ENCODE assay signal across 16 mouse cellular contexts in the genomic region with DNA sequence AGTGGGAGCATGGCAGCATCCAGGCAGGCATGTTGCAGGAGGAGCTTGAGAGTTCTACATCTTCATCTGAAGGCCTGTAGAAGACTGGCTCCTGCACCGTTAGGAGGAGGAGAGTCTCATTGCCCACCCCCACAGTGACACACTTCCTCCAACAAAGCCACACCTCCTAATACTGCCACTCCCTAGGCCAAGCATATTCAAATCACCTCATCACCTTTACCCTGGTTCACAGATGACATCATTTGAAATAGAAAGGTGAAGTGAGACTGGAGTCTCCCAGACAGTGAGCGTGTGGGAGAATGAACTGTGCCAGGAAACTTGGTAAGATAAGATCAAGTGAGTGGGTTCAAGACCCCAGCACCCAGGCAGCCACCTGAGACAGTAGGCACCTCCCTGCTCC.
"Had no signal": no experiment of that assay in that cellular context is flagged by ENCODE, and none has a peak within 500 bp of the region (broad histone marks: within the 10 kb centered on the region; RNA-seq: fewer than 3 reads in every experiment).

No protein-coding gene starts in this region.

- H3K4me2 ChIP-seq: lung, embryonic 14.5 days; midbrain, embryonic 11.5 days; midbrain, embryonic 13.5 days; midbrain, embryonic 15.5 days; neural tube, embryonic 12.5 days had no signal

- DNase-seq: lung, adult 18-20 months; lung, embryonic 14.5 days; lung, postnatal 10 days; lung, postnatal 4 days; retina, postnatal 1 day; right cerebral cortex, adult 18-20 months; right cerebral cortex, postnatal 25 days; right cerebral cortex, postnatal 4 days; spleen, adult 18-20 months; thymus, postnatal 14 days; thymus, postnatal 36 days had no signal

- H3K27me3 ChIP-seq: midbrain, embryonic 13.5 days; midbrain, embryonic 15.5 days; neural tube, embryonic 12.5 days had no signal

- H3K36me3 ChIP-seq: midbrain, embryonic 13.5 days; midbrain, embryonic 15.5 days; neural tube, embryonic 12.5 days had no signal

- H3K9me3 ChIP-seq: midbrain, embryonic 15.5 days; neural tube, embryonic 12.5 days had no signal

- H3K9ac ChIP-seq: lung, embryonic 14.5 days; midbrain, embryonic 13.5 days; midbrain, embryonic 15.5 days; neural tube, embryonic 12.5 days had no signal

- H3K4me1 ChIP-seq: neural tube, embryonic 12.5 days had no signal

- H3K4me3 ChIP-seq: megakaryocyte, embryonic 14.5 days; midbrain, embryonic 13.5 days; midbrain, embryonic 15.5 days; neural tube, embryonic 12.5 days had no signal

- H3K27ac ChIP-seq: midbrain, embryonic 13.5 days; midbrain, embryonic 15.5 days; neural tube, embryonic 12.5 days had no signal

- ATAC-seq: midbrain, embryonic 13.5 days; midbrain, embryonic 15.5 days had no signal
